Mouse (Mus musculus) ES-E14 (cell line): ENCODE measurements at regions not wholly inside any gene's neighbourhood (a gene's known extent, or its start where the extent isn't known, plus 50 kb on each side); places are given as distances from the start of the nearest gene placed in this dataset.
A peak's percentile ranks its signal among the peaks of the same experiment; 100 is the strongest.

Experiments used
- DNase-seq: peaks from one replicate; pipeline ENCODE4 v3.0.0-alpha.2; 2013; ENCODE audit warnings: low read depth, low spot score
- H3K27ac ChIP-seq: 2 replicates; pipeline ENCODE4 v1.5.1; 2012; ENCODE audit warnings: low read depth, mild to moderate bottlenecking, low read length, moderate library complexity, mixed read lengths; ENCODE audit not compliant: poor library complexity, insufficient read depth, severe bottlenecking
- H3K36me3 ChIP-seq: 2 replicates; pipeline ENCODE4 v1.6.1; 2012; ENCODE audit warnings: mild to moderate bottlenecking, low read length, moderate library complexity, mixed read lengths; ENCODE audit not compliant: control insufficient read depth, poor library complexity, insufficient read depth, severe bottlenecking
- H3K4me1 ChIP-seq, 2 experiments: fragments of 150-350 bp in 1 of 2; sonication (generic) in 1 of 2; 2 replicates each; pipeline ENCODE4 v1.6.1; 2012; ENCODE audit warnings: low read length in 2 of 2, mild to moderate bottlenecking in 1 of 2, mixed read lengths in 1 of 2; ENCODE audit not compliant: control insufficient read depth in 2 of 2, insufficient read depth in 2 of 2, poor library complexity in 1 of 2
- H3K4me3 ChIP-seq, 2 experiments: fragments of 150-350 bp in 1 of 2; sonication (generic) in 1 of 2; 2 replicates each; pipeline ENCODE4 v1.5.1; 2012; ENCODE audit warnings: low read length in 2 of 2, low read depth in 1 of 2, mild to moderate bottlenecking in 1 of 2, mixed read lengths in 1 of 2; ENCODE audit not compliant: insufficient read depth in 1 of 2, poor library complexity in 1 of 2, severe bottlenecking in 1 of 2
- H3K9ac ChIP-seq: 2 replicates; pipeline ENCODE4 v1.6.1; 2012; ENCODE audit warnings: low read depth, mild to moderate bottlenecking, low read length, mixed read lengths; ENCODE audit not compliant: poor library complexity, insufficient read depth, severe bottlenecking
- H3K9me3 ChIP-seq: fragments of 150-350 bp; sonication (generic); 2 replicates; pipeline ENCODE4 v1.6.1; 2012; ENCODE audit warnings: low read depth, mild to moderate bottlenecking, low read length; ENCODE audit not compliant: control insufficient read depth, insufficient read depth
- CHD2 ChIP-seq: IDR thresholded peaks from 2 replicates; pipeline ENCODE4 v1.6.1; 2014; ENCODE audit warnings: mild to moderate bottlenecking, low read depth, low read length, inconsistent platforms
- HCFC1 ChIP-seq: IDR thresholded peaks from 2 replicates; pipeline ENCODE4 v1.6.1; 2012; ENCODE audit warnings: low read length, inconsistent platforms, borderline replicate concordance; ENCODE audit not compliant: insufficient read depth
- MAFK ChIP-seq: IDR thresholded peaks from 2 replicates; pipeline ENCODE4 v1.6.1; 2014; ENCODE audit warnings: mild to moderate bottlenecking, low read depth, low read length, inconsistent platforms; ENCODE audit not compliant: insufficient read depth
- ZC3H11A ChIP-seq: IDR thresholded peaks from 2 replicates; pipeline ENCODE4 v1.6.1; 2012; ENCODE audit warnings: low read depth, mild to moderate bottlenecking, inconsistent platforms, low read length, borderline replicate concordance
- ZNF384 ChIP-seq: IDR thresholded peaks from 2 replicates; pipeline ENCODE4 v1.6.1; 2012; ENCODE audit warnings: low read depth, low read length, inconsistent platforms
- in situ Hi-C, 2 experiments: fragments of 600-800 bp; cut with MboI; formaldehyde crosslinking; loops; one replicate each; pipeline ENCODE4 v1.15.1; 2025; ENCODE audit warnings: low sequenced_read_pairs in 2 of 2, inconsistent platforms in 1 of 2; ENCODE audit not compliant: unreplicated experiment in 2 of 2

GRCm38 (mm10) chr15:93921457-93922234 lies 326.0 kb upstream of the Prickle1 start:
- no peaks in the 10 kb centered on the region for H3K9me3 ChIP-seq
- no peaks in the 10 kb centered on the region for H3K36me3 ChIP-seq
- no peak overlapping the region for H3K4me3 ChIP-seq
- TF ChIP-seq ZNF384 (no peak), ZC3H11A (no peak), MAFK (no peak), HCFC1 (no peak), CHD2 (no peak)
- no peak overlapping the region for H3K9ac ChIP-seq
- in situ Hi-C loops, result no loop called here
- no peak overlapping the region for H3K27ac ChIP-seq
- no peaks in the 10 kb centered on the region for H3K4me1 ChIP-seq
- no peak for DNase-seq

GRCm38 (mm10) chr15:93920996-93921395 lies 325.3 kb upstream of the Prickle1 start:
- H3K4me3 ChIP-seq, result no peak overlapping the region
- DNase-seq, result no peak
- H3K36me3 ChIP-seq, result no peaks in the 10 kb centered on the region
- TF ChIP-seq ZNF384 (no peak), HCFC1 (no peak)
- no peak overlapping the region for H3K9ac ChIP-seq
- H3K9me3 ChIP-seq, result no peaks in the 10 kb centered on the region
- in situ Hi-C loops, result no loop called here
- H3K4me1 ChIP-seq, result no peaks in the 10 kb centered on the region
- no peak overlapping the region for H3K27ac ChIP-seq

- Histone ChIP-seq H3K27ac (no peak overlapping the region), H3K9me3 (no peaks in the 10 kb centered on the region), H3K9ac (no peak overlapping the region), H3K4me3 (no peak overlapping the region), H3K4me1 (no peaks in the 10 kb centered on the region), H3K36me3 (no peaks in the 10 kb centered on the region)
- DNase-seq, result no peak
- in situ Hi-C loops, result no loop called here
- no peak for TF ChIP-seq HCFC1
- TF ChIP-seq MAFK, result no peak
- no peak for TF ChIP-seq ZNF384
- no peak for TF ChIP-seq CHD2
- no peak for TF ChIP-seq ZC3H11A
These were observed 323.9 kb upstream of the Prickle1 start for GRCm38 (mm10) chr15:93919577-93919976.

- no peak for TF ChIP-seq MAFK
- no peak for TF ChIP-seq ZC3H11A
- TF ChIP-seq CHD2, result no peak
- no peak for TF ChIP-seq ZNF384
- TF ChIP-seq HCFC1, result no peak
- no peaks in the 10 kb centered on the region; a peak in 1 of 4 replicates for H3K4me1 ChIP-seq
- no peak overlapping the region for H3K9ac ChIP-seq
- no peak overlapping the region for H3K27ac ChIP-seq
- no peaks in the 10 kb centered on the region for H3K36me3 ChIP-seq
- no peak for DNase-seq
- H3K4me3 ChIP-seq, result no peak overlapping the region
- no peaks in the 10 kb centered on the region for H3K9me3 ChIP-seq
- in situ Hi-C loops, result no loop called here
These were observed 321.2 kb upstream of the Prickle1 start for GRCm38 (mm10) chr15:93916856-93917255.

- no peak for TF ChIP-seq MAFK
- no peak for TF ChIP-seq ZC3H11A
- TF ChIP-seq HCFC1, result no peak
- TF ChIP-seq ZNF384, result no peak
- no peak for TF ChIP-seq CHD2
- in situ Hi-C loops, result no loop called here
These were observed 317.8 kb upstream of the Prickle1 start for GRCm38 (mm10) chr15:93913462-93913861.

More at GRCm38 (mm10) chr15:93913462-93913861, 317.8 kb upstream of the Prickle1 start:
- no peak overlapping the region for H3K9ac ChIP-seq
- H3K4me1 ChIP-seq, result no peaks in the 10 kb centered on the region; a peak in 1 of 4 replicates
- H3K4me3 ChIP-seq, result 0 out of 4 replicates have a peak overlapping the region, but pooled peaks of 1 of the 2 experiments have one; percentile 10
- no peak overlapping the region for H3K27ac ChIP-seq
- peak; percentile 13 for DNase-seq
- H3K36me3 ChIP-seq, result no peaks in the 10 kb centered on the region
- H3K9me3 ChIP-seq, result no peaks in the 10 kb centered on the region
